Mouse (Mus musculus): ENCODE results near the gene Ctdsp1.
A peak's percentile ranks its signal among the peaks of the same experiment; 100 is the strongest.

Ctdsp1 gene

GRCm38 (mm10) chr1:74390924-74391748 lies at the start of gene Ctdsp1:
Gene Ctdsp1 (plus strand): TSS chr1:74391509.
- peak; percentile 98 for DNase-seq

GRCm38 (mm10) chr1:74341898-74342297 lies 49.4 kb upstream of the Ctdsp1 start:
- DNase-seq = no peak

GRCm38 (mm10) chr1:74342308-74342707 lies 49.0 kb upstream of the Ctdsp1 start:
- no peak for DNase-seq

GRCm38 (mm10) chr1:74343161-74343560 lies 48.1 kb upstream of the Ctdsp1 start:
- DNase-seq = peak; percentile 43 to 54

- no peak for DNase-seq
These were observed 47.0 kb upstream of the Ctdsp1 start for GRCm38 (mm10) chr1:74344163-74344916.

- no peak for DNase-seq
These were observed 40.0 kb upstream of the Ctdsp1 start for GRCm38 (mm10) chr1:74351185-74351769.

- no peak for DNase-seq
These were observed 38.7 kb upstream of the Ctdsp1 start for GRCm38 (mm10) chr1:74352532-74353096.

GRCm38 (mm10) chr1:74353453-74354229 lies 37.7 kb upstream of the Ctdsp1 start:
- DNase-seq = no peak

GRCm38 (mm10) chr1:74357531-74357930 lies 33.8 kb upstream of the Ctdsp1 start:
- peak in 1 of 2 experiments; percentile 34 for DNase-seq

GRCm38 (mm10) chr1:74359952-74360517 lies 31.3 kb upstream of the Ctdsp1 start:
- no peak for DNase-seq

- peak; percentile 88 to 93 for DNase-seq
These were observed 29.5 kb upstream of the Ctdsp1 start, which contains the start of gene Catip for GRCm38 (mm10) chr1:74361812-74362211. Gene Catip (plus strand): TSS chr1:74362108.

- peak in 1 of 2 experiments; percentile 22 for DNase-seq
These were observed 28.7 kb upstream of the Ctdsp1 start for GRCm38 (mm10) chr1:74362325-74363229.

- DNase-seq = no peak
These were observed 27.9 kb upstream of the Ctdsp1 start for GRCm38 (mm10) chr1:74363437-74363836.

GRCm38 (mm10) chr1:74364270-74364669 lies 27.0 kb upstream of the Ctdsp1 start:
- DNase-seq = no peak

- DNase-seq = peak; percentile 55 to 64
These were observed 23.2 kb upstream of the Ctdsp1 start for GRCm38 (mm10) chr1:74367886-74368645.

- no peak for DNase-seq
These were observed 21.3 kb upstream of the Ctdsp1 start for GRCm38 (mm10) chr1:74370040-74370439.

- DNase-seq = no peak
These were observed 17.9 kb upstream of the Ctdsp1 start for GRCm38 (mm10) chr1:74373372-74373771.

GRCm38 (mm10) chr1:74374980-74375379 lies 16.3 kb upstream of the Ctdsp1 start, which contains the start of gene Slc11a1:
Gene Slc11a1 (plus strand): TSS chr1:74375195.
- no peak for DNase-seq

- DNase-seq = no peak
These were observed 15.7 kb upstream of the Ctdsp1 start for GRCm38 (mm10) chr1:74375561-74375960.

- DNase-seq = no peak
These were observed 14.9 kb upstream of the Ctdsp1 start for GRCm38 (mm10) chr1:74376396-74376795.
